Mouse (Mus musculus) spleen, adult 2 months (tissue): ENCODE measurements at regions not wholly inside any gene's neighbourhood (a gene's known extent, or its start where the extent isn't known, plus 50 kb on each side); places are given as distances from the start of the nearest gene placed in this dataset.

Source experiments
- DNase-seq, 2 experiments: peaks; one replicate each; pipeline versions ENCODE4 v3.0.0 to v3.0.0-alpha.2; 2012 to 2021; ENCODE audit warnings: low spot score in 2 of 2, low read depth in 1 of 2
- H3K27ac ChIP-seq: fragments of 200-500 bp; 2 replicates; pipeline ENCODE4 v1.5.1; 2012; ENCODE audit warnings: low read length, inconsistent platforms; ENCODE audit not compliant: insufficient read depth
- H3K27me3 ChIP-seq: fragments of 200-500 bp; 2 replicates; pipeline ENCODE4 v1.6.1; 2012; ENCODE audit warnings: mild to moderate bottlenecking, moderate library complexity, low read length, inconsistent platforms; ENCODE audit not compliant: control insufficient read depth, insufficient read depth
- H3K36me3 ChIP-seq: fragments of 200-500 bp; 2 replicates; pipeline ENCODE4 v1.6.1; 2012; ENCODE audit warnings: mild to moderate bottlenecking, low read length, inconsistent platforms; ENCODE audit not compliant: control insufficient read depth, insufficient read depth
- H3K4me1 ChIP-seq: fragments of 200-500 bp; 2 replicates; pipeline ENCODE4 v1.6.1; 2011; ENCODE audit warnings: inconsistent platforms; ENCODE audit not compliant: control insufficient read depth, insufficient read depth, insufficient read length
- H3K4me3 ChIP-seq: fragments of 200-500 bp; 2 replicates; pipeline ENCODE4 v1.5.1; 2011; ENCODE audit warnings: mild to moderate bottlenecking, inconsistent platforms; ENCODE audit not compliant: insufficient read depth, insufficient read length; ENCODE audit errors: extremely low read depth
- CTCF ChIP-seq: fragments of 200-500 bp; IDR thresholded peaks from 2 replicates; pipeline ENCODE4 v1.5.1; 2011; ENCODE audit warnings: mild to moderate bottlenecking, inconsistent platforms; ENCODE audit not compliant: insufficient read depth, insufficient read length, insufficient replicate concordance; ENCODE audit errors: extremely low read depth
- POLR2A ChIP-seq: fragments of 200-500 bp; IDR thresholded peaks from 2 replicates; pipeline ENCODE4 v1.6.1; 2011; ENCODE audit warnings: low read depth, low read length, inconsistent platforms
- WGBS: fragments of 180-500 bp; shearing (Covaris S2); methylation state at CpG from one replicate; pipeline ENCODE4 v1.1.7; 2018; 5-methylcytosine and 5-hydroxymethylcytosine counted together

GRCm38 (mm10) chr4:87578164-87578563 is 347.9 kb upstream of the Slc24a2 start:
- WGBS, result 91% methylated on average over 3 of the region's 3 CpGs
- no peak for TF ChIP-seq CTCF
- Histone ChIP-seq H3K36me3 (no peaks in the 10 kb centered on the region), H3K4me3 (no peak overlapping the region), H3K27me3 (no peaks in the 10 kb centered on the region), H3K27ac (no peak overlapping the region), H3K4me1 (no peaks in the 10 kb centered on the region)
- DNase-seq, result no peak

DNA sequence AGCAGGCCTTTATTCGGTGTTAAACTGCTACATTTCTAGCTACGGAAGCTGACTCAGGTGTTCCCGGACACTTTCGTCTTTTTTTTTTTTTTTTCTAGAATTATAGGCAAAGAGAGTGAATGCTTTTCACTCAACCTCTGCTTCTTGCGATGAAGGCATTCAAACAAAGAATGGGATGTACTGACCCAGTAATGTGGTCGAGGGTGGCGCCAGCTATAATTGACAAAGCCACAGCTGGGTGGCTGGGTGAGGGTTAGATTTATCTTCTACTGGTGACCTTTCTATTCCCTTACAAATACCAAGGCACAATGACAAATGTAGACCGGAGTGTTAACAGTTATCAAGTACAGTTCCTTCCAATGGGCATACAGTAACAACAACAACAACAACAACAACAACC is 340.7 kb upstream of the Slc24a2 start:
- Histone ChIP-seq H3K36me3 (no peaks in the 10 kb centered on the region), H3K27me3 (no peaks in the 10 kb centered on the region), H3K4me3 (no peak overlapping the region), H3K4me1 (no peaks in the 10 kb centered on the region), H3K27ac (no peak overlapping the region)
- TF ChIP-seq POLR2A, result no peak
- no peak for TF ChIP-seq CTCF
- no peak for DNase-seq
- 51% methylated on average over 8 of the region's 8 CpGs for WGBS

- Histone ChIP-seq H3K4me1 (no peaks in the 10 kb centered on the region), H3K27me3 (no peaks in the 10 kb centered on the region), H3K27ac (no peak overlapping the region), H3K4me3 (no peak overlapping the region), H3K36me3 (no peaks in the 10 kb centered on the region)
- DNase-seq, result no peak
- WGBS, result 17% methylated on average over 13 of the region's 13 CpGs
- no peak for TF ChIP-seq POLR2A
- TF ChIP-seq CTCF, result no peak
Observed at GRCm38 (mm10) chr4:87570470-87570891, 340.2 kb upstream of the Slc24a2 start.

- Histone ChIP-seq H3K27ac (no peak overlapping the region), H3K4me3 (no peak overlapping the region), H3K36me3 (no peaks in the 10 kb centered on the region), H3K4me1 (no peaks in the 10 kb centered on the region), H3K27me3 (no peaks in the 10 kb centered on the region)
- TF ChIP-seq POLR2A (no peak), CTCF (no peak)
- whole genome bisulfite sequencing, result 85% methylated on average over 2 of the region's 2 CpGs
- no peak for DNase-seq
Observed at GRCm38 (mm10) chr4:87566616-87567015, 336.3 kb upstream of the Slc24a2 start.

GRCm38 (mm10) chr4:87554912-87555311 is 324.6 kb upstream of the Slc24a2 start:
- TF ChIP-seq CTCF (no peak), POLR2A (no peak)
- Histone ChIP-seq H3K27me3 (no peaks in the 10 kb centered on the region), H3K4me1 (no peaks in the 10 kb centered on the region), H3K4me3 (no peak overlapping the region), H3K27ac (no peak overlapping the region), H3K36me3 (no peaks in the 10 kb centered on the region)
- DNase-seq, result no peak
- 85% methylated on average over 3 of the region's 3 CpGs for WGBS
